In the genomic region with DNA sequence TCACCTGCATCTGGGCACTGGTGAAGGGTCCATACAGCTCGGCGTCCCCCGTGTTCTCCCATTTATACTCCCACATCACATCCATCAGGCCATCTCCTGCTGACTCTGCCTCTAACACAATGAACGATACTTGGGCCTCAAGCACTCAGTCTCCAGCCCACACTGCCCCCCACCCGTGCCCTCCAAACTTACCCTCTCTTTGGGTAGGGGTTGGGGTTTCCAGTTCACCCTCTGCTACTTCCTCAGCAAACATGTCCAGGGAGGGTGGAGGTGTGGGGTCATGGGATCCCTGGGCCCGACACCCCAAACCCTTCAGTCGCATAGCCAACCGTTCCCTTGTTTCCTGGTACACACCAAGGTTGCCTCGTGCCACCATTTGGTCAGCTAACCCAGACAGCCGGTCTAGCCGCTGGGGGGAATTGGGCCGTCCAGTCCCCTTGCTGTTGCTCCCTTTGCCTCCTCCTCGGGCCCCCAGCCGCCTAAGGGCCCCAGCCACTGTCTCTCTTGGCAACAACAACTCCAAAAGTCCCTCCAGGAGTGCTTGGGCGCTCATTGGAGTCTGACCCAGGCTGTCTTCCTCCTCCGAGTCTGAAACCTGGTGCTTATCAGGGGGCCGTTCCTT, we compare ENCODE assay signal across 1 mouse cellular context.
TF ChIP-seq lines count a peak whose summit lies in the region.

No protein-coding gene starts in this region.

TF ChIP-seq in CH12.LX, 34 proteins besides CTCF, POLR2A, EP300 and RAD21:
- no peak for TF ChIP-seq USF1 (IDR thresholded peaks at IDR 0.05; ENCODE audit: low read depth, low read length)
- TF ChIP-seq ZC3H11A (IDR thresholded peaks at IDR 0.05; ENCODE audit: low read depth, low read length) = no peak
- no peak for TF ChIP-seq USF2 (conservative IDR thresholded peaks at IDR 0.05; ENCODE audit: low read depth, low read length)
- TF ChIP-seq MEF2A (IDR thresholded peaks at IDR 0.05; ENCODE audit: borderline replicate concordance, low read depth, low read length) = no peak
- TF ChIP-seq MYC (IDR thresholded peaks at IDR 0.05; ENCODE audit: low read depth, low read length) = no peak
- TF ChIP-seq HCFC1 (IDR thresholded peaks at IDR 0.05; ENCODE audit: low read depth, low read length) = no peak
- TF ChIP-seq ZMIZ1 (IDR thresholded peaks at IDR 0.05; ENCODE audit: low read depth, low read length) = no peak
- no peak for TF ChIP-seq MAFK (IDR thresholded peaks at IDR 0.05; ENCODE audit: insufficient replicate concordance, low read length)
- no peak for TF ChIP-seq E2F4 (IDR thresholded peaks at IDR 0.05; ENCODE audit: insufficient replicate concordance, low read depth, low read length)
- no peak for TF ChIP-seq KAT2A (IDR thresholded peaks at IDR 0.05; ENCODE audit: insufficient replicate concordance, low read length)
- no peak for TF ChIP-seq NELFE (IDR thresholded peaks at IDR 0.05; ENCODE audit: low read depth, low read length)
- TF ChIP-seq CHD2 (IDR thresholded peaks at IDR 0.05; ENCODE audit: low read length) = no peak
- TF ChIP-seq ZKSCAN1 (IDR thresholded peaks at IDR 0.05; ENCODE audit: borderline replicate concordance, low read depth, low read length) = no peak
- TF ChIP-seq MAZ (IDR thresholded peaks at IDR 0.05; ENCODE audit: low read depth, low read length) = no peak
- TF ChIP-seq JUND (conservative IDR thresholded peaks at IDR 0.05; ENCODE audit: low read depth, low read length) = no peak
- TF ChIP-seq TBP (conservative IDR thresholded peaks at IDR 0.05; ENCODE audit: low read depth, low read length) = no peak
